Mouse (Mus musculus): ENCODE measurements around the gene Wdr18.

The Wdr18 gene

GRCm38 (mm10) chr10:80001945-80002344 lies 42.0 kb downstream of the Wdr18 start:
- DNase-seq = no peak

DNA sequence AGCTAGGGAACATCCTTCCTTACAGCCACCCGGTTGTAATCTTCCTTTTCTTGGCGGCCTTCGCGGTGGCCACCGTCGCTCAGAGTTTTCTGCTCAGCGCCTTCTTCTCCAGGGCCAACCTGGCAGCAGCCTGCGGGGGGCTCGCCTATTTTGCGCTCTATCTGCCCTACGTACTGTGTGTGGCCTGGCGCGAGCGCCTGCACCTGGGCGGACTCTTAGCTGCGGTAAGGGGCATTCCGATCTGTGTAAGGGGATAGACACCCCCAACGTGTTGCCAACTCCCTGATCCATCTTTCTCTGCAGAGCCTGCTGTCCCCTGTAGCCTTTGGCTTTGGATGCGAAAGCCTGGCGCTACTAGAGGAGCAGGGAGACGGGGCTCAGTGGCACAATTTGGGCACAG lies 42.9 kb downstream of the Wdr18 start:
- DNase-seq = no peak

- DNase-seq = no peak
Observed at GRCm38 (mm10) chr10:80003374-80004232, 43.7 kb downstream of the Wdr18 start.

- DNase-seq = no peak
Observed at GRCm38 (mm10) chr10:80004233-80004705, 44.3 kb downstream of the Wdr18 start.

DNA sequence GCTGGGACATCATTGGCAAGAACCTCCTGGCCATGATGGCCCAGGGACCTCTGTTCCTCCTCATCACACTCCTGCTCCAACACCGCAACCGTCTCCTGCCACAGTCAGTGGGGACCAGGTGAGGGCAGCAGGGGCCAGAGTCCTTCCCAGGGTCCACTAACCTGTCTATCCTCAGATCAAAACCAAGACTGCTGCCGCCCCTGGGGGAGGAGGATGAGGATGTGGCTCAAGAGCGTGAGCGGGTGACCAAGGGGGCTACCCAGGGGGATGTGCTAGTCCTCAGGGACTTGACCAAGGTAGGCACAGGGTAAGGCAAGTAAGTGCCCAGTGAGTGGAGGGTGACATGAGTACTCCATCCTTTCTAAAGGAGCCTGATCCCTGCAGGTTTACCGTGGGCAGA lies 51.8 kb downstream of the Wdr18 start:
- DNase-seq = no peak

DNA sequence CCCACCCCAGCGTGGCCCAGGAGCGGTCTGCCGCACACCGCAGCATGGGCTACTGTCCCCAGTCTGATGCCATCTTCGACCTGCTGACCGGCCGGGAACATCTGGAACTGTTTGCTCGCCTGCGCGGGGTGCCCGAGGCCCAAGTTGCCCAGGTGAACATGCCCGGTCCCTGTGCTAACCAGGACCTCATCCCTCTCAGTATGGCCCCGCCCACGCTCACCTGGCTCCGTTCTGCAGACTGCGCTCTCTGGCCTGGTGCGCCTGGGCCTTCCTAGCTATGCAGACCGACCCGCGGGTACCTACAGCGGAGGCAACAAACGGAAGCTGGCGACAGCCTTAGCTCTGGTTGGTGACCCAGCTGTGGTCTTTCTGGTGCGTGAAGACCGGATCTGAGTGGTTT lies 53.7 kb downstream of the Wdr18 start:
- no peak for DNase-seq

- DNase-seq = no peak
Observed at GRCm38 (mm10) chr10:80014484-80015290, 54.7 kb downstream of the Wdr18 start.

DNA sequence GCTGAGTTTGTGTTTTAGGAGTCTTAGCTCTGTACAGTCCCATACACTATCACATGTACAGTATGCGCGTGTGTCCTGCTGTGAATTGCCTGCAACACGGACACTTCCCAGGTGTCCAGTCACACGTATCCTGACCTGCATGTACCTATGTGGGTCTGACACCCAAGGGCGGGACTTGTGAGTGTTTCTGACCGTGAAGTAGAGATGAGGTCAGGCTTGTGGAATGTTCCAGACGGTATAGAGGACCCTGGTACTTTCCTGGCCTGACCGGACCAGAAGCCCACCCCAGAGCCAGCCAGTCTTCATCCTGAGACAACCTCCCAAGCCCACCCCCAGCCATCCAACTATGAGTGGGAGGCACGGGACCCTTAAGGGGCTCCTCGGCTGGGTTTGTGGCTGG lies 55.6 kb downstream of the Wdr18 start:
- no peak for DNase-seq

DNA sequence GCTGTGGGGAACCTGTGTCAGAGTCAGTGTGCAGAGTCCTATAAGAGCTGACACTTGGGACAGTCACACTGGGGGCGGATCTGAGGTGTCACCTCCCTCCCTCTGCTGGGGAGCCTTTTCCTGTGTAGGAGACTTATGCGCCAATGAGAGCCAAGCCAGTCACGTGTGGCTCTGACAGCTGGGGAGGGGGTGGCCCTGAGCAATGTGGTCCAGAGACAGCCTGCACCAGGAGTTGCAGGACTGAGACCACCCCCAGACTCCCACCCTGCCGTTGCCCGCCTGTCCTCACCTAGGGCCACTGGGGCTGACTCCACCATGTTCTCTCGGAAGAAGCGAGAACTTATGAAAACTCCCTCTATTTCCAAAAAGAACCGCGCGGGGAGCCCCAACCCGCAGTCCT lies 56.6 kb downstream of the Wdr18 start, which contains the start of gene Arhgap45:
Gene Arhgap45, plus strand, starts transcription at position 143 of the 400 bp plus-strand sequence.
- no peak for DNase-seq

DNA sequence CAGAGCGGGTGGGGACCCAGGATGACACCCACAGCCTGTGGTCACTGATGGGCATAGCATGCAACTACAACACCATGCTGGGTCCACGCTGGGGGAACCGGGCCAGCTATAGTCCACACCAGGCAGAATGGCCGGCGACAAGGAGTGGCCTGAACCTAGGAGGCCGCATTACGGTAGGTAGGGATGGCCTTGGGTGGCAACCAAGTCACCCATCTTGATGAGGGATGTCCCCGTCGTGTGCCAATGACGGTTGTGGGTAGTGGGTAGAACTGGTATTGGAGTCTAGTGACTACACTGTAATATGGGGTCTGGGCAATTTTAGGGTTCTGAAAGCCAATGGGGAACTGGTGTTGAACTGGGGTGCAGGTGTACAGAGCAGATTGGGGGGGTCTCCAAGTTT lies 57.0 kb downstream of the Wdr18 start:
- no peak for DNase-seq

DNA sequence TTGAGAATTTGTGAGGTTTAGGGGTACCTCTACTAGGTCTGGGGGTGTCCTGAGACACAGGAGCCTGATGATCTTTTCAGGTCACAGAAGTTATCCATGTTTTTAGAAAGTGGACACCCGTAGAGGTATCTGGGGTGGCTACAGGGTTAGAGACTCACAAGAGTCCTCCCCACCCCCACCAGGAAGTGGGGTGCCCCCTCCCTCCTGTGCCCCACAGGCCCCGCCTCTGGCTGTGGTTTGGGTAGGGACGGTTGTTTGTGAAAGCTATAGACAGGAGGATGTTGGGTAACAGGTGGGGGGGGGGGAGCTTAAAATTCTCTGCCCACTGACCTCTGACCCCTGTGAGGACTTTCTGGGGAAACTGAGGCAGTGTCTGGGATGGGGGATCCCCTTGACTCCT lies 57.4 kb downstream of the Wdr18 start:
- DNase-seq = no peak

DNA sequence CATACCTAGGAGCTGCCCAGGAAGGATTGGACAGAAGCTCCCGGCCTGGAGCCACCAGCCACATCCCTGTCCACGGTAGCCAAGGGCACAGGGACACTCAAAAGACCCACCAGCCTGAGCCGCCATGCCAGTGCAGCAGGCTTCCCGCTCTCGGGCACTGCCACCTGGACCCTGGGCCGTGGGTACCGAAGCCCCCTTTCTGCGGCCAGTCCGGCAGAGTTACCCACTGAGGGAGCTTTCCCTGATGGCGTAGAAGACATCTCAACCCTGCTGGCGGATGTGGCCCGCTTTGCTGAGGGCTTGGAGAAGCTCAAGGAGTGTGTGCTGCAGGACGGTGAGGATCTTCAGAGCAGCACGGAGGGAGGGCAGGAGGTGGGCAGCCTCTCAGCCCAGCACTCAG lies 57.8 kb downstream of the Wdr18 start:
- no peak for DNase-seq

GRCm38 (mm10) chr10:80018739-80019297 lies 58.9 kb downstream of the Wdr18 start:
- DNase-seq = no peak

DNA sequence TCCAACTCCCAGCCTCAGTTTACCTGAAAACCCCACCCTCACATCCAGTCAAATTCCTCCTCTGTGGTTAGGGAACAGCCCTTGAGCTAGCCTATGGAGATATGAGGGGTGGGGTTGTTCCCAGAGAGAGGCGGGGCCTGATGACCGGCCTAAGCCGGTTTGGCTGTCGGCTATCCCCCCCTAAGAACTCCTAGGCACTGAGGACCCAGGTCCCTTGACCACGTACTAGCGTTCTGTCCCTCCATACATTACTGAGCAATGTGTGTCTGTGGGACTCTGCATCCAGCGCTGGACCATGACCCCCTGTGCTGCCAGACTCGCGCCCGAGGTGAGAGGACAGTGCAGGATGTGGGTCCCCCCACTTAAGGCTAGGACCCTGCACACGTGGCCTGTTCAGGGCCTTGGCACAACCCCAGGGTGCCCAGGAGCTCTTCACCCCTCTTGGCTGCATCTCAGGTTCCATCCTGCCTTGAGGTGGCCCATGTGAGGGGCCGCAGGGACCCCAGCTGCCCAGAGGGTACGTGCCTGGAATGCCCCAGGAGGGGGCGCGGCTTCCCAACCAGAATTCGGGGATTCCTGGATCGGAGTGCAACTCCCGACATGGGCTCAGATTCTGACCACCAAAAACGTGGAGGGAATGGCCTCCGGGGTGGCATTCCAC lies 59.6 kb downstream of the Wdr18 start:
- DNase-seq = no peak

All from kidney, postnatal 25 days (tissue).